15 mouse cellular contexts compared by ENCODE assay signal in the genomic region with DNA sequence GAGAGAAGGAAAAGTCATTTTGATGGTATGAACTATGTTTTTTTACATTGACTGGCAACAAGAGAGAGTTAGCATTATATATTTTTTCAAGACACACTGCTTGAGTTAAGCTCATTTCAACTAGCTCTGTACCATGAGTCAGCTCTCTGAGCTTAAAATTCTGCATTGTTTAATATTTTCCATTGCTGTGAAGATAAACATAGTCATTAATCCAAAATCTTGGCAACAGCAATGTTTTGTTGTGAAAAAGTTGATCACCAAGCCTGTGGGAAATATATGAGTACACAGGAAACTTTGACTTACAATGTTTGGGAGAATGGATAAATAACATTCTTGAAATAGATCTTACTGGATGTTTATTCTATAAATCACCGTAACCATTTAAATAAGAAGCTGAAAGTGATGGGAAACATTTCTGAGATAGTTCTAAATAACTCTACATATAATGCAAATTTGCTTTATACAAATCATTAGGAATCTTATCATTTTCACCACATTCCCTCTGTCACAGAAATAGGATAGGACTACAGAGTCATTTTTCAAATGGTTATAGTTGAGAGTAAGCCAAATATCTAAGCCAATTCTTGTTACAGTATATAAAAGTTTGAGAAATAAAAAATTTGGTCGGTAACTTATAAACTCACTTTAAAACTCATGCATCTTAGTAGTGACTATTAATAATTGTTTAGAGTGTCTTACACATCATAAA.
"Had no signal": no experiment of that assay in that cellular context is flagged by ENCODE, and none has a peak within 500 bp of the region (broad histone marks: within the 10 kb centered on the region; RNA-seq: fewer than 3 reads in every experiment).

No protein-coding gene starts in this region.

- ATAC-seq: inflammation-experienced regulatory T-cells, adult 6 months; midbrain, embryonic 15.5 days had no signal

- H3K9ac ChIP-seq: limb, embryonic 13.5 days; liver, embryonic 14.5 days; midbrain, embryonic 15.5 days; neural tube, embryonic 12.5 days had no signal

- H3K9me3 ChIP-seq: limb, embryonic 13.5 days; megakaryocyte, embryonic 14.5 days; midbrain, embryonic 15.5 days; neural tube, embryonic 12.5 days had no signal

- DNase-seq: kidney, adult 2 months; kidney, postnatal 10 days; left cerebral cortex, postnatal 4 days; right cerebral cortex, postnatal 4 days; spleen, adult 18-20 months; thymus, adult 2 months; thymus, postnatal 25 days had no signal

- H3K27ac ChIP-seq: limb, embryonic 13.5 days; liver, embryonic 14.5 days; macrophage; midbrain, embryonic 15.5 days; neural tube, embryonic 12.5 days had no signal

- H3K4me3 ChIP-seq: limb, embryonic 13.5 days; megakaryocyte, embryonic 14.5 days; midbrain, embryonic 15.5 days; neural tube, embryonic 12.5 days had no signal

- H3K27me3 ChIP-seq: limb, embryonic 13.5 days; megakaryocyte, embryonic 14.5 days; midbrain, embryonic 15.5 days; neural tube, embryonic 12.5 days had no signal

- H3K4me2 ChIP-seq: limb, embryonic 13.5 days; midbrain, embryonic 11.5 days; midbrain, embryonic 15.5 days; neural tube, embryonic 12.5 days had no signal

- H3K36me3 ChIP-seq: limb, embryonic 13.5 days; midbrain, embryonic 15.5 days; neural tube, embryonic 12.5 days had no signal

- H3K4me1 ChIP-seq: limb, embryonic 13.5 days; megakaryocyte, embryonic 14.5 days; midbrain, embryonic 15.5 days; neural tube, embryonic 12.5 days had no signal
